Mouse (Mus musculus): ENCODE measurements at regions not wholly inside any gene's neighbourhood (a gene's known extent, or its start where the extent isn't known, plus 50 kb on each side); places are given as distances from the start of the nearest gene placed in this dataset.

- TF ChIP-seq GABPA (IDR thresholded peaks at IDR 0.05; ENCODE audit: insufficient replicate concordance, low read depth, low read length) (no peak), EP300 (IDR thresholded peaks at IDR 0.05; ENCODE audit: low read length) (no peak), USF1 (IDR thresholded peaks at IDR 0.05; ENCODE audit: low read depth, low read length) (no peak), HCFC1 (IDR thresholded peaks at IDR 0.05; ENCODE audit: low read depth, low read length) (no peak), POLR2A (IDR thresholded peaks at IDR 0.05; ENCODE audit: low read depth, low read length) (no peak), TCF12 (IDR thresholded peaks at IDR 0.05; ENCODE audit: low read depth, low read length) (no peak), ETS1 (conservative IDR thresholded peaks at IDR 0.05; ENCODE audit: low read depth, low read length) (no peak), CTCF (conservative IDR thresholded peaks at IDR 0.05 in 1 of 2, IDR thresholded peaks at IDR 0.05 in 1 of 2; ENCODE audit: low read depth in 2 of 2, low read length in 2 of 2) (no peak), TBP (conservative IDR thresholded peaks at IDR 0.05; ENCODE audit: low read depth, low read length) (no peak), NRF1 (IDR thresholded peaks at IDR 0.05; ENCODE audit: low read depth, low read length) (no peak), MAFK (IDR thresholded peaks at IDR 0.05; ENCODE audit: insufficient replicate concordance, low read length) (no peak), PAX5 (IDR thresholded peaks at IDR 0.05; ENCODE audit: low read length) (no peak), POLR2AphosphoS2 (IDR thresholded peaks at IDR 0.05; ENCODE audit: low read depth, low read length) (no peak), MXI1 (IDR thresholded peaks at IDR 0.05; ENCODE audit: low read depth, low read length) (no peak)
Observed at GRCm38 (mm10) chr11:64200874-64201273, 121.6 kb upstream of the Cox10 start.

Data from CH12.LX (cell line).